Mouse (Mus musculus): ENCODE measurements around the gene Fgfr2.
A peak's percentile ranks its signal among the peaks of the same experiment; 100 is the strongest.

Fgfr2 gene

GRCm38 (mm10) chr7:132273741-132274513, 849.2 kb downstream of the Fgfr2 start:
- DNase-seq (ENCODE audit: low read depth, low spot score): no peak

DNA sequence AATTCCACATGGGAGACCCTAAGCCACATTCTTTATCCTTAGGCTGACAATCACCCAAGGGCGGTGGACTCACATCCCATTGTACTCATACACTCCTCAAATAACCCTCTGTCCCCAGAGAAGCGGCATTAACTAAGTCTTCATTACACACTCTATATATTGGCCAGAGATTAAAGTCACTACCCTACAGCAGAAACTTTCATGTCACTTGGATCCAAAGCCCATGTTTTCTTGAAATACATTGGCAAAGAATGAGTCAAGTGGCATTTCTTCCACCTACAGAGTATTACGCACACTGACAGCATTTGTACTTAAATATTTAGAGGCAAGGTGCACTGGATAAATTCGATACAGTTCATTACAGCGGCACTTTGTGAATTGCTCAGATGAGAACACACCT, 850.2 kb downstream of the Fgfr2 start:
- DNase-seq (ENCODE audit: low read depth, low spot score): no peak

GRCm38 (mm10) chr7:132270364-132270763, 852.8 kb downstream of the Fgfr2 start:
- DNase-seq (ENCODE audit: low read depth, low spot score): no peak

DNA sequence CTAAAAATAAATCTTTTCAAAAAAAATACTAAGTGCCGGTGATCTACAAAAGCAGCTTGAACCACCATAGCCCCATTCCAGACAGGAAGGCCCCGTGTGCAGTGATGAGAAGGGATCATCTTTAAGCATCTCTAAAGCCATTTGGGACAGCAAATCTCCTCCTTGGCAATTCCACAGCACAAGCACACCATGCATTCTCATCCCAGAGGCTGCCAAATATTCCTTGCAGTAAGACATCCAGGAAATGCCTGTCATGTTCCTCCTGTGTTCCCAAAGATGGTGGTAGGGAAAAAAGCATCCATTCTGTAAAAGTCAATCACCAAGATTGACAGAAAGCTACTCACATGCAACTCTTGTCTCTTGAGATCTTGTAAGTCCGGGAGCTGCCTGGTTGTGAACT, 853.5 kb downstream of the Fgfr2 start:
- no peak for DNase-seq (ENCODE audit: low read depth, low spot score)

- no peak for DNase-seq (ENCODE audit: low read depth, low spot score)
These were observed 855.2 kb downstream of the Fgfr2 start for GRCm38 (mm10) chr7:132267721-132268498.

- no peak for DNase-seq (ENCODE audit: low read depth, low spot score)
These were observed 858.4 kb downstream of the Fgfr2 start for GRCm38 (mm10) chr7:132264763-132265162.

DNA sequence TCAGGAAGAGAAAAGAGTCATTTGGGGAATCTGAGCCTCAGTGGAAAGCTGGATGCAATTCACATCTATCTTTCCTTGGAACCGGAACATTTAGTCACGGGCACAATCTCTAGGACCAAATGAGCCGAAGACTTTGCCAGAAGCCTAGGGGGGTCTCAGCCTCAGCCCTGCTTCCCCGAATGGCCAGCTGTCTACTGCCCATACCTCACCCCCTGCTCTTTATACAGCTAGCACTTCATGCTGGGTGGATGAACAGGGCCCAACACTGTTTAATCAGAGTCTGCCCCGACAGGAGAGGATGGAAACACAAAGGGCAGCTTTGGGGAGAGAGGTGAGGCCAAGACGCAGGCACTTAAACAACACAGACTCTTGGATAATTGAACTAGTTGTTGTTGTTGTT, 860.0 kb downstream of the Fgfr2 start:
- no peak for DNase-seq (ENCODE audit: low read depth, low spot score)

DNA sequence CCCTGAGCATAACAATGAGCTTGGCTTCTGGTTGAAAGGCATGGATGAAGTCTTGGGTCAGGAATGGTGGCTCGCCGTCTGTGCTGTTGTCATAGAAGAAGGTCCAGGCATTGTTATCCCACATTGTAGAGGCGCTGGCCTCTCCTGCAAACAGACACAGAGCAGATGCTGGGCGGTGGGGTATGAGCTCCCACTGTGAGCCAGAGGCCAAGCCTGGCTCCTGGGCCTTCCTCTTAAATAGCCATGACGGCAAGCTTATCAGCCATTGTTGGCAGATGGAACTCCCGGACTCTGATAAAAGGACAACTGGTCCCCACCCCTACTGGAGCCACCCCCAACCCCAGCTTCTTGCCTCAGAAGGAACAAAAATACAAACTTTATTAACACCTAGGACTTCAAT, 860.5 kb downstream of the Fgfr2 start:
- DNase-seq (ENCODE audit: low read depth, low spot score): no peak

GRCm38 (mm10) chr7:132261885-132262284, 861.3 kb downstream of the Fgfr2 start:
- no peak for DNase-seq (ENCODE audit: low read depth, low spot score)

GRCm38 (mm10) chr7:132260632-132261031, 862.5 kb downstream of the Fgfr2 start:
- DNase-seq (ENCODE audit: low read depth, low spot score): no peak

- no peak for DNase-seq (ENCODE audit: low read depth, low spot score)
These were observed 864.3 kb downstream of the Fgfr2 start for GRCm38 (mm10) chr7:132258817-132259216.

DNA sequence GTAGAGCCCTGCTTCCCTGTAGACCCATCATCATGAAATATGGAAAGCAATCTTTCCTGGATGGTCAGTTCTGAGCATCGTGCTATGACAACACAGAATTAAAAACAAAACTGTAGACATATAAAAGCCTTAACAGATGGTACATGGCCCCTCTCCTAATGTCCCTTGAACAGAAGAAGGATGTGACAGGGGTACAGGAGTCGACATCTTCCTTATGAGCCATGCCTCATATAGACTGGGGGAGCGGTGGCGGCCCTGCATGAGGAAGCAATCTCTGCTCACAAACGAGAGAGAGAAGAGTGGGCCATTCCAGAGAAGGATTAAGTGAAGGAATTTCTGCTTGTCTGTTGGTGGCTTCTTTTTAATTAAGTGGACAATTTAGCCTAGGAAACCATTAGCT, 864.9 kb downstream of the Fgfr2 start:
- no peak for DNase-seq (ENCODE audit: low read depth, low spot score)

DNA sequence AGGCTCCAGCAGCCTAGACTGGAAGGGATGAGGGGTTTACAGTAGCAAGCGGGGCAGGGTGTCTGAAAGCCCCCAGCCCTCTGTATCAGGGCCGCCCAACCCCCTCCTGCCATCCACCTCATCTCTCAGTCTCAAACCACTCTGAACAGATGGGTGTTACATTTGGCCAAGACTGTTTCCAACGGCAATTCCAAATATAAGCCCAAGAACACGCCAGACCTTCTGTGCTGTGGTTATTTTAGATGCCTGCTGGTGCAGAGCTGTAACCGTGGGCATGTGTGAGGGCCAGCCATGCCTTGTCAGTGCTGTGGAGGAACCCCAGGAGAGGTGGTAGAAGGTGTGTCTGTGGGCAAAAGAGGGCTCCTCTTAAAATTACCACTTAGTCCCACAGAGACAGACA, 869.6 kb downstream of the Fgfr2 start:
- DNase-seq (ENCODE audit: low read depth, low spot score): peak; percentile 80

- DNase-seq (ENCODE audit: low read depth, low spot score): no peak
These were observed 870.1 kb downstream of the Fgfr2 start for GRCm38 (mm10) chr7:132253078-132253477.

DNA sequence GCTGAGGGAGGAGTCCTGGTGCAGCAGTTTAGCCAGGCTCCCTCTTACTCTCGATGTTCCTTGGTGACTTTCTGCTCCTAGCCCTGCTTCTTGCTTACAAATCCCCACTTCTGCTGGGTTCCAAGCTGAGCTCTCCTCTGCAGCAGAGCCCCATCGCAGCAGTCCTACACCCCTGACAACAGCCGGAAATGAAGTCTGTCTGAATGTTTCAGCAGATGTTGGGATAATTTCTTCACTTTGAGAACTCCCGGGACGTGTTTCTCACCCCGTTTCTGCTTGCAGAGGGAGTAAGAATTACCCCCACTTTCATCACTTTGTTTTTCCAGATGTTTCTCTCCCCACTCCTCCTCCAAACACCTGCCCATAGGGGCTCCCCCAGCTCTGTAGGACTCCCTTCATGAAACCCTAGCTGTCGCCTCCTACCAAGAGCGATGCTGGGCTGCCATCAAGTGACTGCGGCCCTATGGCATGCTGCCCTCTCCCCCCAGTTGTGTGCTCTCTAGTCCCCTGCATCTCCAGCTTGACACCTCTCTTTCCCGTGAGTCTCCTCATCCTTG, 873.5 kb downstream of the Fgfr2 start:
- DNase-seq (ENCODE audit: low read depth, low spot score): no peak

DNA sequence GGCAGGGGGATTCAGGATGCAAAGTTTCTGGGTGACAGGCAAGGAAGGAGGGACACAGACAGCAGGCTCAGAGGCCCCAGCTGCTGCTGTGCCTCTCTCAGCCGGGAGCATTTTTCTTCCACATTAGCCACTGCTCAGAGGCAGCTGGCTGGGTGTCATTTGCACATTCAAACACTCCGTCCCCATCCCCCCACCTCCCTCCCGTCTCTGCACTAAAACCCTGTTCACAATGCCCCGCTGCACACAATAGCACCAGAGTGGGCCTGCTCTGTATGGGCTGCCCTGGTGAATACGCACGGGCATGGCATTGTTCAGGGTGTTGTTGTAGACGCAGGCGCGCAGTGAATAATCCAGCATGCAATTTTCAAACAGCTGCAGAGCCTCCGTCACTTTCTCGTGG, 875.6 kb downstream of the Fgfr2 start:
- DNase-seq (ENCODE audit: low read depth, low spot score): peak; percentile 49

DNA sequence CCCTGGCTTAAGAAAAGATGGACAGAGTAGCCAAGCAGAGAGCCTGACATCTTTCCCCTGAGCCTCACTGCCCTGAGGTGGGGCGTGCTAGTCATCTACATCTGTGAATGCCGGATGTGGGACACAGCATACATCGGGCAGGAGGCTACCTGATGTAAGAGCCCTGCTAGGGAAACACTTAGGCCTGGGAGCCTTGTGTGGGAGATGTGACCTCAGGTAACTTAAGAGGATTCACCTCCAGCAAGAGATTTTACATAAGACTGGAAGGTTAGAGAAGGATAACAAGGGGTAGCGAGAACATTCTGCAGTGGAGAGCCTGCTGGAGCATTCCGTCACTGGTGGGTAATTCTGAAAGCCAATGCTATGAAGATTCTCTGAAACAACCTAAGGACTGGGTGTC, 876.1 kb downstream of the Fgfr2 start:
- no peak for DNase-seq (ENCODE audit: low read depth, low spot score)

DNA sequence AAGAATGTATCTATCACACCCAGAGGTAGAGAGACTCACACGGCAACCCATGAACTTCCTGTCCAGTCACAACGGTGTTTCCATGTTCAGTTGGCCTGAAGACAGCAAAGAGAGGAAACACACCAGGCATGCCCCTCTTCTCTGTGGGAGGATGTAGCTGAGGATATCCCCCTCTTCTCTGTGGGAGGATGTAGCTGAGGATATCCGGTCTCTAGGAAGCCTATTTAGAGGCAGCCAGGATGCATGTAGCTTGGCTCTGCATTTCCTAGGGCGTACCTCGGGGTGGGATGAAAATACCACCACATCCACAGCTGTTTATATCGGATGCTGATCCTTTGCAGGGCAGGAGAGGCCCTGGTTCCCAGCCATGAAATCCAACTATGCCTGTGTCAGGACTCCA, 877.4 kb downstream of the Fgfr2 start:
- DNase-seq (ENCODE audit: low read depth, low spot score): no peak

GRCm38 (mm10) chr7:132244637-132245036, 878.5 kb downstream of the Fgfr2 start:
- no peak for DNase-seq (ENCODE audit: low read depth, low spot score)

DNA sequence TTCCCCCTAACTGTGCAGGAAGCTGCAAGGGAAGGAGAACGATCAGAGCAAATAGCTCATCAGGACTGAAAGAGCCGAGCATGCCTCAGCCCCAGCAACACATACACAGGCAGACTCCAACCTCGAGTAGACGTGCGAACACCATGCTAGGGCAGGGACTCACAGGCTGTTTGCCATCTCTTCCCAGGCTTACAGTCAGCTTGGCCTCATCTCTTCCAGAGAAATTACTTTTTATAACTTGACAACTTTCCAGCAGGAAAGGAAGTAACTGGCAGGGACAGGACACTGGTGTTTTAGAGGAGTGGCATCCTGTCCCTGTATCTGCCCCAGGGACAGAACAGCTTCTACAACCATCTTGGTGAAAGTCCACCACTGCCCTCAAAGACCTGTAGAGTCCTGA, 879.9 kb downstream of the Fgfr2 start:
- no peak for DNase-seq (ENCODE audit: low read depth, low spot score)

DNA sequence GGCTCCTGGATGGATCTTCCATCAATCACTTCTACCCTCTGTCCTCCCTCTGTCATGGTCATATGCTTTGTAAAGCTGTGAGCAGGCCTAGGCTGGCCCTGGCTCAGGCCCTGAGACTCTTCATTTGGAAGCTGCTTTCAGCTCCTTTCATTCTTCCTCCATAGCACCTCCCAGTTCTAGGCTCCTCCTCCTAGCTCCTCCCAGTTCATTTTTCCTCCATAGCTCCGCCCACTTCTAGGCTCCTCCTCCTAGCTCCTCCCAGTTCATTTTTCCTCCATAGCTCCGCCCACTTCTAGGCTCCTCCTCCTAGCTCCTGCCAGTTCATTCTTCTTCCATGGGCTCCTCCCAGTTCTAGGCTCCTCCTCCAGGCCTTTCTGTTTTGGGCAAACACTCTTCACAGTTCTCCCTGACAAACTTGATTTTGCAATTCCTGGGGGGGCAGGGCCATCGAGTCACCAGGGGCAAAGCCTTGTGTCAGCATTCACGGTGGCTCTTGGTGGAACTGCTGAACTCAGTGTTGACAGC, 880.5 kb downstream of the Fgfr2 start:
- DNase-seq (ENCODE audit: low read depth, low spot score): no peak

GRCm38 (mm10) chr7:132238921-132239320, 884.2 kb downstream of the Fgfr2 start:
- no peak for DNase-seq (ENCODE audit: low read depth, low spot score)

DNA sequence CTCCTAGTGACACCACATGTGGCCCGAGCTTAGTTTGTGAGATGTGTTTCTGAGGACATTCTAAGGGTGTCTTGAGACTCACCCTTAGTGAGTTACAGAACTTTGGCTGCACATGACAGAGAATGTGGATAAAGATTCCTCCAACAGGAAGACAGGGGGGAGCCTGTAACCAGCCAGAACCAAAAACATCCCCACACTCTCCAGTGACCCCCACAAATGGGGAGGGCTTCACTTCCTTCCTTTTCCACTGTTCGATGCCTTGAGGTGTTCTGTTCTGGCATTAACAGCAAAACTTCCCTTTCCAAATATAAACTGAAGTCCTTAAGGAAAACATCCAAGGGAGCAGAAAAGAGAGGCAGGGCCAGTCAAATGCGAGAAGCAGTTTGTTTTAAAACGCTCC, 886.0 kb downstream of the Fgfr2 start:
- DNase-seq (ENCODE audit: low read depth, low spot score): no peak
